Mouse (Mus musculus): ENCODE measurements at regions not wholly inside any gene's neighbourhood (a gene's known extent, or its start where the extent isn't known, plus 50 kb on each side); places are given as distances from the start of the nearest gene placed in this dataset.

DNA sequence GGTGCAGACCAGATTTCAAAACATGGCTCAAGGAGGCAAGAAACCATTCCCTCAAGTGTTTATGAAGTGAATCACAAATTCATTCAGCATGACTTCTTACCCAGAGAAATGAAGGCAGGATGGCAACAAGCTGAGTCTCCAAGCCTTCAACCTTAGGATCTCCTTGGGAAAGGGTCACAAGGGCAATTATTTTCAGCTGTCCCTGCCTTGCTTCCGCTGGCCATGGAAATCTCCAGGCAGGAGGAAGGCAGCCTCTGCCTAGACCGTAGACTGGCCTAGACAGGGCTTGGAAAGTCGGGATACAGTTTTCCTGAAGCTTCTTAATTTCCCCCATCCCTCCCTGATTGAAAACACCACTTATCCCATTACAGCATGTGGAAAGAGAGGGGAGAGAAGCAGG is 165.0 kb downstream of the Zfp365 start:
- Histone ChIP-seq H3K27me3 (ENCODE audit: control insufficient read depth, insufficient read depth, low read length) (no peaks in the 10 kb centered on the region), H3K4me3 (replicated peaks; ENCODE audit: low read length) (no peak overlapping the region), H3K4me1 (ENCODE audit: control insufficient read depth, insufficient read depth, low read length) (no peaks in the 10 kb centered on the region), H3K27ac (replicated peaks; ENCODE audit: low read depth, low read length) (no peak overlapping the region), H3K4me2 (replicated peaks; ENCODE audit: low read depth, low read length, severe bottlenecking) (no peak overlapping the region), H3K9ac (ENCODE audit: low read depth, low read length, severe bottlenecking) (no peak overlapping the region), H3K9me3 (ENCODE audit: control insufficient read depth, low read length) (no peaks in the 10 kb centered on the region), H3K36me3 (ENCODE audit: control insufficient read depth, insufficient read depth, low read length) (no peaks in the 10 kb centered on the region)
- TF ChIP-seq POLR2A (IDR thresholded peaks at IDR 0.05; ENCODE audit: borderline replicate concordance, extremely low read depth, insufficient read depth, insufficient read length), result no peak
- 37% methylated on average over 3 of the region's 3 CpGs for WGBS
- ATAC-seq (ENCODE audit: low FRiP score, low read depth) (no peak), DNase-seq (ENCODE audit: low spot score) (no peak)

DNA sequence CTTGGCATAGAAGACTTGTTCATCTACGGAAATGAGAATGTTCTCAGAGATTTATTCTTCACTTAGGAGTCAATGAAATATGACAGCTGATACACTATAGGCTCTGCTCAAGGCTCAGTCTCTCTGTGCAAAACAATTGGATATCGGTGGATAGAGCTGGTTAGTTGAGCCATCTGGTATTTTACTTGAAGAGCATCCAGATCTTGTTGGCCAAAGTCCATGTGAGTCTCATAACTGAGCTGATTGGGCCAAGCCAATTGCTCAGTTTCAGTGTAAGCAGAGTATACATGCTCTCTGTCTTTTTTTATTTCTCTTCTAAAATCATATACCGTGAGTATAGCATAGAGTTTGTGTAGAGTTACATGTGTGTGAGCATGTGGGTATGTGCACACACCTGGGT is 166.3 kb downstream of the Zfp365 start:
- Histone ChIP-seq H3K27ac (replicated peaks; ENCODE audit: low read depth, low read length) (no peak overlapping the region), H3K9ac (ENCODE audit: low read depth, low read length, severe bottlenecking) (no peak overlapping the region), H3K4me3 (replicated peaks; ENCODE audit: low read length) (no peak overlapping the region), H3K9me3 (ENCODE audit: control insufficient read depth, low read length) (no peaks in the 10 kb centered on the region), H3K36me3 (ENCODE audit: control insufficient read depth, insufficient read depth, low read length) (no peaks in the 10 kb centered on the region), H3K4me1 (ENCODE audit: control insufficient read depth, insufficient read depth, low read length) (no peaks in the 10 kb centered on the region), H3K4me2 (replicated peaks; ENCODE audit: low read depth, low read length, severe bottlenecking) (no peak overlapping the region), H3K27me3 (ENCODE audit: control insufficient read depth, insufficient read depth, low read length) (no peaks in the 10 kb centered on the region)
- ATAC-seq (ENCODE audit: low FRiP score, low read depth), result no peak
- no peak for TF ChIP-seq POLR2A (IDR thresholded peaks at IDR 0.05; ENCODE audit: borderline replicate concordance, extremely low read depth, insufficient read depth, insufficient read length)
- peak; percentile 77 for DNase-seq (ENCODE audit: low spot score)
- 73% methylated on average over 3 of the region's 3 CpGs for WGBS

- Histone ChIP-seq H3K36me3 (ENCODE audit: control insufficient read depth, insufficient read depth, low read length) (no peaks in the 10 kb centered on the region), H3K4me2 (replicated peaks; ENCODE audit: low read depth, low read length, severe bottlenecking) (no peak overlapping the region), H3K27ac (replicated peaks; ENCODE audit: low read depth, low read length) (no peak overlapping the region), H3K9me3 (ENCODE audit: control insufficient read depth, low read length) (no peaks in the 10 kb centered on the region), H3K4me3 (replicated peaks; ENCODE audit: low read length) (no peak overlapping the region), H3K27me3 (ENCODE audit: control insufficient read depth, insufficient read depth, low read length) (no peaks in the 10 kb centered on the region), H3K4me1 (ENCODE audit: control insufficient read depth, insufficient read depth, low read length) (no peaks in the 10 kb centered on the region), H3K9ac (ENCODE audit: low read depth, low read length, severe bottlenecking) (no peak overlapping the region)
- ATAC-seq (ENCODE audit: low FRiP score, low read depth) (no peak), DNase-seq (ENCODE audit: low spot score) (no peak)
- no peak for TF ChIP-seq POLR2A (IDR thresholded peaks at IDR 0.05; ENCODE audit: borderline replicate concordance, extremely low read depth, insufficient read depth, insufficient read length)
- 80% methylated on average over 9 of the region's 9 CpGs for WGBS
Observed at GRCm38 (mm10) chr10:67743561-67743960, 168.9 kb downstream of the Zfp365 start.

DNA sequence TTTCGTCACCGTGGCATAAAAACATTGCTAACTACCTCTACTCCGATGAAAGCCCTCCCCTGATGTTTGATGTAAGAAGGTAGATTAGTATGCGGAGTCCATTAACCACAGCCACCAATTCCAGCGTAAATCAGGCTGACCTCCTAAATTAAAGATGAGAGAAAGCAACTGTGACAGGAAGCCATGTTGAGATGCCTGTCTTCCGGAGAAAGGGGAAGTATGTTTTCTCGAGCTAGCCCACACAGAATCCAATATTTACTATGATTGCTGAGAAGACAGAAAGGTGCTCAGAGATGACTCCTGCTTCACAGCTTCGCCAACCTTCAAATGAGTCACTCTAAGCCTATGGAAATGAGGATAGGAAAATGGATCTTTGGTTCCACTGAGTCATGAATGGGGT is 169.6 kb downstream of the Zfp365 start:
- Histone ChIP-seq H3K4me2 (replicated peaks; ENCODE audit: low read depth, low read length, severe bottlenecking) (no peak overlapping the region), H3K27me3 (ENCODE audit: control insufficient read depth, insufficient read depth, low read length) (no peaks in the 10 kb centered on the region), H3K4me3 (replicated peaks; ENCODE audit: low read length) (no peak overlapping the region), H3K9me3 (ENCODE audit: control insufficient read depth, low read length) (no peaks in the 10 kb centered on the region), H3K36me3 (ENCODE audit: control insufficient read depth, insufficient read depth, low read length) (no peaks in the 10 kb centered on the region), H3K27ac (replicated peaks; ENCODE audit: low read depth, low read length) (no peak overlapping the region), H3K9ac (ENCODE audit: low read depth, low read length, severe bottlenecking) (no peak overlapping the region), H3K4me1 (ENCODE audit: control insufficient read depth, insufficient read depth, low read length) (no peaks in the 10 kb centered on the region)
- no peak for TF ChIP-seq POLR2A (IDR thresholded peaks at IDR 0.05; ENCODE audit: borderline replicate concordance, extremely low read depth, insufficient read depth, insufficient read length)
- WGBS, result 60% methylated on average over 8 of the region's 8 CpGs
- no peak for ATAC-seq (ENCODE audit: low FRiP score, low read depth)
- DNase-seq (ENCODE audit: low spot score), result no peak

DNA sequence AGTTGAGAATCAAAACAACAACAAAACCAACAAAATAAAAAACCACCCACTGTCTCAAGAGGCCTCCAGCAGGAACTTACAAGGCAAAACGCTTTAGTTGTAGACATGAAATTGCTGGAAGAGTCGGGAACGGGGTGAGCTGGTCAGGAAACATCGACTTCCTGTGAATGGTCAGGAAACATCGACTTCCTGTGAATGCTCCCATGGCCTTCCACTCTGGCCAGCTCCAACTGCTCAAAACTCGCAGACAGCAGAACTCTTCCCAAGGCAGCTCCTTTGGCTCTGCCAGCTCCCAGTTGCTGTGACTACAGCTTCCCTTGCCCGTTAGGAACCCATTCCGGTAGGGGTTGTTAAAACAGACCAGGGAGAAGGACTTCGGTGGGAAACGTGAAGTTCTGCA is 170.2 kb downstream of the Zfp365 start:
- H3K9me3 ChIP-seq (ENCODE audit: control insufficient read depth, low read length), result no peaks in the 10 kb centered on the region
- H3K4me1 ChIP-seq (ENCODE audit: control insufficient read depth, insufficient read depth, low read length), result no peaks in the 10 kb centered on the region
- no peak for DNase-seq (ENCODE audit: low spot score)
- no peaks in the 10 kb centered on the region for H3K36me3 ChIP-seq (ENCODE audit: control insufficient read depth, insufficient read depth, low read length)
- no peak overlapping the region for H3K27ac ChIP-seq (replicated peaks; ENCODE audit: low read depth, low read length)
- no peak for TF ChIP-seq POLR2A (IDR thresholded peaks at IDR 0.05; ENCODE audit: borderline replicate concordance, extremely low read depth, insufficient read depth, insufficient read length)
- H3K9ac ChIP-seq (ENCODE audit: low read depth, low read length, severe bottlenecking), result no peak overlapping the region
- WGBS, result 59% methylated on average over 10 of the region's 10 CpGs
- no peak for ATAC-seq (ENCODE audit: low FRiP score, low read depth)
- no peak overlapping the region for H3K4me3 ChIP-seq (replicated peaks; ENCODE audit: low read length)
- no peaks in the 10 kb centered on the region for H3K27me3 ChIP-seq (ENCODE audit: control insufficient read depth, insufficient read depth, low read length)
- H3K4me2 ChIP-seq (replicated peaks; ENCODE audit: low read depth, low read length, severe bottlenecking), result no peak overlapping the region

DNA sequence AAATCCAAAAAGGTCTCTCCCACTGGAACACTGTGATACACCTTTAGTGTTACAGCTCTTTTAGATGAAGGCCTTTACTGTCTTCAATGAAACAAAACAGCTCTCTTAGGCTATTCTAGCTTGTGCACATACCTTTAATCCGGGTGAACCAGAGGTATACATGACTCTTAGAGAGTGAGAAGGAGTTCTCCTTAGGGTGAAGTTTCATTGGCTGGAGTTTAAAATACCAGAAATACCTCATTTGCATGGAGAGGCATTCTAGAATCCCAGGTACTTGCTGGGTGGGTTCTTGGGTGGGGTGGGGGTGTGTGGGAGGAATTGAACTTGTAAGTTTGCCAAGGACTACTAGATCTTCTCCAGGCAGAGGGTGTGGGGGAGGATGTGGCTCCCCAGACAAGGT is 173.3 kb downstream of the Zfp365 start:
- 63% methylated on average over 1 of the region's 1 CpGs for WGBS
- no peak for TF ChIP-seq POLR2A (IDR thresholded peaks at IDR 0.05; ENCODE audit: borderline replicate concordance, extremely low read depth, insufficient read depth, insufficient read length)
- no peaks in the 10 kb centered on the region for H3K36me3 ChIP-seq (ENCODE audit: control insufficient read depth, insufficient read depth, low read length)
- no peaks in the 10 kb centered on the region for H3K9me3 ChIP-seq (ENCODE audit: control insufficient read depth, low read length)
- H3K27ac ChIP-seq (replicated peaks; ENCODE audit: low read depth, low read length), result no peak overlapping the region
- H3K4me3 ChIP-seq (replicated peaks; ENCODE audit: low read length), result no peak overlapping the region
- no peaks in the 10 kb centered on the region for H3K27me3 ChIP-seq (ENCODE audit: control insufficient read depth, insufficient read depth, low read length)
- ATAC-seq (ENCODE audit: low FRiP score, low read depth) (no peak), DNase-seq (ENCODE audit: low spot score) (no peak)
- H3K4me1 ChIP-seq (ENCODE audit: control insufficient read depth, insufficient read depth, low read length), result no peaks in the 10 kb centered on the region
- no peak overlapping the region for H3K4me2 ChIP-seq (replicated peaks; ENCODE audit: low read depth, low read length, severe bottlenecking)
- no peak overlapping the region for H3K9ac ChIP-seq (ENCODE audit: low read depth, low read length, severe bottlenecking)
